Mouse (Mus musculus) adipocyte (in vitro differentiated cells): ENCODE measurements around the gene Csrnp3.

ENCODE experiments used
- DNase-seq: peaks from one replicate; pipeline ENCODE4 v3.0.0-alpha.2; 2016; ENCODE audit warnings: low spot score

The Csrnp3 gene

DNA sequence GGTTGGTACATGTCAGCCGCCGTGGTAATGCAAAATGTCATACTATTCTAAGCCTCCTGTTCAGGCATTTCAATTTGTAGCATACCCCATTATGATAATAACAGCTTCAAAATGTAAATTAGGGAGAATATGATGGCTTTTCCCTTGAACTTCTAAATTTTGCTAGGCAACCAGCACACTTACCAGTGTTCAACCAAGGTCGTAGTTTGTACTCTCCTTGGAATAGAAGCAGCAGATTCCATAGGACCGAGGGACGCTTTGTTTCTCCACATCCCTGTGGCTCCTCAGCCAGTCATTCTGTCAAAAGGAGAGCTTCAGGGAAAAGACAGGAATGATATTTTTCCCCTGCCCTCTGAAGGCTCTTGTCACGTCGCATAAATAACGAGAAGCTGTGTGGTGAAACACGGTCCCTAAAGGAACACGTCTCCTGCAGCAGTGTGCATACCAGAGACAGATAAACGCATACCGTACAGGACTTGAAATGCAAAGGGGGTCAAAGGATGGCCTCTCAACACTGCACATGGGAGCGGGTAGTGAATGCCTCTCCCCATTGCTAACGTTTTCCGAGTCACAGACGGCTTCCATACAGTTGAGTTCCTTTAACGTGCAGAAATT, 108.3 kb downstream of the Csrnp3 start:
- no peak for DNase-seq

GRCm38 (mm10) chr2:65955804-65956203, 110.2 kb downstream of the Csrnp3 start:
- no peak for DNase-seq

DNA sequence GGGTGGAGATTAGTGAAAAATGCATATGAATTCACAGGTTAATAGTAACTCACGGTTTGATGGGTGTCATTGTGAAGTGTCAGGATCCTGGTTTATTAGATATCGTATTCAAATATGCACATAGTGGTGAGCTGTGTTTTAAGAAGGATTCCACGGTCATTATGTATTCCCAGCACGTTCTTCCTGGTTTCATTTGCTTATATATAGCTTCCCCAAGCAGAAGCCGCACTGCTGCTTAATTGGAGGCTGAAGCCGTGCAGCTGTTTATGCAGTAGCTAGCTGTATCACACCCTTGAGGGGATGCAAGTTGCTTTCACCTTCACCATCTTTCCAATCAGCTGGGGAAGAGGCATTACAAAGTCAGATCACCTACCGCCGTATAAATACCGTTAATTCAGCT, 111.2 kb downstream of the Csrnp3 start:
- DNase-seq = no peak

- DNase-seq = no peak
Observed at GRCm38 (mm10) chr2:65963420-65963819, 117.9 kb downstream of the Csrnp3 start.

DNA sequence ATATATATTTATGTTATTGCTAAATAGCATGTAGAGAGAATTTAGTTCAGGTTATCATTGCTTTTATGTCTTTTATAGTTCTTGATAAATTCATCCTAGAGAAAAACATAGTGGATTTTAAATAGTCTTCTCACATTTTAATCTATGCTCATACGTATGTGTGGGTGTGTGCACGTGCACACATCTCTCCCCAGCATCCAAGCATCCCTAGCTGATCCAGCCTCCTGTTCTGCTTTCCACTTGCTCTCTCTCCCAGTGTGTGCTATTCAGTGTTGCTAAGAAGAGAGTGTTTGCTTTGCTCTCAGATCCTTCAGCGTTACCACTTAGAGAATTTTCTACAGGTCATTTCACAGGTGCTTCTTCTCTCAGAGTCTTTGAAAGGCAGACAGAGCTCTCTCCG, 123.2 kb downstream of the Csrnp3 start:
- DNase-seq = no peak

DNA sequence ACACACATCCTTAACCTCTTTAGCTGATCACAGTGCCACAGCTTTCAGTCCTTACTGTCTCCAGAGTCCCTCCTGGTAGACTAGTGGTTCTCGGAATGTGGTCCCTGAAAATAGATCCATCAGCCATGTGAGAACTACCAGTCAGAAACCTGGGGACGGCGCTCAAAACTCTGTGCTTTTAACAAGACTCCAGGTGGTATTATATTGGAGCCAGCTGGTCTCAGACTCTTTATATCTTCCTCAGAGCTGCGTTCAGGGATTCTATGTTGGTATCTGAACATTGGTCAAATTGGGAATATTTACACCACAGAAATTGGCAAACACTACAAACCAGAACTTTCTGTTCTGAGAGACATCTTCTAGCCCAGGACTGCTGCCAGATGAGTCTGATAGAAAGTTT, 128.3 kb downstream of the Csrnp3 start:
- no peak for DNase-seq

GRCm38 (mm10) chr2:65975383-65975782, 129.8 kb downstream of the Csrnp3 start:
- DNase-seq = no peak

DNA sequence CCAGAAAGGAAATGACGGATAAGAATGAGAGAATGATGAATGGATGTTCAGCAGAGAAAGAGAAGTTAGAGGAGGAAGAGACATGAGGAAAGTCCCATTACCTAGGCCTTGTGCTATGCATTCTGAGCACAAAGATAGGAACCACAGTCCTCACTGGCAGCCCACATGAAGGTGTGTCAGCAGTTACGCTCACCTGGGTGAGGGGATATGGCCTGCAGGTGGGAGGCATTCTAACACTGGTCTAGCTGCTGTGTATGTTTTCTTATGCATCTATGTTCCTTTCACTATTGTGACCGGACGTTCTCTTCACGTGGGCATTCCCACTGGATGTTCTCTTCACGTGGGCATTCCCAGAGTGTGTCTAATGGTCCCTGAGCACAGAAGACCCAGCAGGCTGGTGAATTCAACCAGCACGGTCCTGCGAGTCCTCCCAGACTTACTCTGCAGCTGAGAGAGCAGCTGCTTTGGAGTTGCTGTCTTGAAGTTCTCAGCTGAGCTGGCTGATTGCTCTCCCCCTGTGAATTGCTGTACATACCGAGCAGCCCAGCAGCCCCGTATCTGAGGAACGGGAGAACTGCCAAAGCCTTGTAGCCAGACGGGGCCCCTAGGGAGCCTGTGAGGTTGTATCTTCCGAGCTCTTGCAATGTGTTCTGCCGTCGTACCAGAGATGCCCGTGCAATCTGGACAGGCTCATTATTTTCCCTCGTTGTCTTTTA, 133.9 kb downstream of the Csrnp3 start:
- DNase-seq = no peak

- no peak for DNase-seq
Observed at GRCm38 (mm10) chr2:65981470-65981869, 135.9 kb downstream of the Csrnp3 start.

DNA sequence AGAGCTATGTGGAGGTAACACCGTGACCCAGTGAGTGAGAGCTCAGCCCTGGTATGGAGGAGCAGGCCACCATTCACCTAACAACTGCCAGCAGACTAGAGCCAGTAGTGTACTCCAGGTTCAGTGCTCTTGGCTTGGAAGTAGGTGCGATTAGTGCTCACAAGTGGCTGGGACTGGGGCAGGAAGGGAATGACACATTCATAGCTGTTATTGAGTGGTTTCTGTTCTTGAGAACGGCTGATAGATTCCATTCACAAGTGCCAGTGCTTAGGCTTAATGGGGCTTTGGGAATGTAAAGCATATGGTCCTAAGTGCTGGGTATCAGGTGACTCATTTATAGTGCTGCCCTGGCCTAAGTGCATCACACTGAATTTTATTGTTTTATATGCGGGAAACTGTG, 136.4 kb downstream of the Csrnp3 start:
- DNase-seq = no peak

- DNase-seq = no peak
Observed at GRCm38 (mm10) chr2:65985706-65986105, 140.1 kb downstream of the Csrnp3 start.

- DNase-seq = no peak
Observed at GRCm38 (mm10) chr2:65987069-65987468, 141.5 kb downstream of the Csrnp3 start.

GRCm38 (mm10) chr2:65987588-65987987, 142.0 kb downstream of the Csrnp3 start:
- no peak for DNase-seq

DNA sequence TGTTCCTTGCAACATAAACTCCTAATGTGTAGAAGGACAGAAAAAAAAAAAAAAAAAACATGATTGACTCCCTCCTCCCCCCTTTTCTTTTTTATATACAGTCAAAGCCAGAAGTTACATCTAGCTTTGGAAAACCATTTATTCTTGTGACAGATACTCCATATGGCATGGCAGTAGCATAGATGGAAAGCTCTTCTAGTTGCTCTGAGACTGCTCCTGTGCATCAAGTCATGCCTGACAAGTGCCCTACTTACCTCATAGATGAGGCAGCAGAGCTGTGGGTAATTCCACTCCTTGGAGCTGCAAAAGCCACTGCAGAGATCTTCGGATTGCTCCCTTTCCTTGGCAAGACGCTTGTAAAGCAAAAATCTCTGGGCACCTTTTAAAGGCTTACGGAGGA, 143.2 kb downstream of the Csrnp3 start:
- no peak for DNase-seq

GRCm38 (mm10) chr2:65990108-65990507, 144.5 kb downstream of the Csrnp3 start:
- no peak for DNase-seq

GRCm38 (mm10) chr2:65990754-65991153, 145.2 kb downstream of the Csrnp3 start:
- DNase-seq = no peak

DNA sequence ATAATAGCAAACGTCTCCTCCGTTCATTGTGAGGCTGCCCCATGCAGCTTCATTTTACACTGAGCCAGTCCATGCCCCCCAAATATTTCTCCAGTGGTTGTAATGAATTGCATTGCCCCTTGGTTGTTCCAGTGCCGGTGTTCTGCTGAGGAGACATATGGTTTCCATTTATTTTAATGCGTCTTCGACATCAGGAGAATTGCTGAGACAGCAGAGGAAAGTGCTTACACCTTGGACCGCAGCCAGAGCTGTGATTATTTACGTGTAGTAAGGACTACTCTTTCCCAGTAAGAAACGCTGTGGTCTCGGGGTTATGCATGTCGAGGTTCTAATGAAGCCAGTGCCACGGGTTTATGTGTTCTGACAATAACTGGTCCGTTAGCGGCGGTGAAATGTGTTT, 147.8 kb downstream of the Csrnp3 start:
- no peak for DNase-seq

DNA sequence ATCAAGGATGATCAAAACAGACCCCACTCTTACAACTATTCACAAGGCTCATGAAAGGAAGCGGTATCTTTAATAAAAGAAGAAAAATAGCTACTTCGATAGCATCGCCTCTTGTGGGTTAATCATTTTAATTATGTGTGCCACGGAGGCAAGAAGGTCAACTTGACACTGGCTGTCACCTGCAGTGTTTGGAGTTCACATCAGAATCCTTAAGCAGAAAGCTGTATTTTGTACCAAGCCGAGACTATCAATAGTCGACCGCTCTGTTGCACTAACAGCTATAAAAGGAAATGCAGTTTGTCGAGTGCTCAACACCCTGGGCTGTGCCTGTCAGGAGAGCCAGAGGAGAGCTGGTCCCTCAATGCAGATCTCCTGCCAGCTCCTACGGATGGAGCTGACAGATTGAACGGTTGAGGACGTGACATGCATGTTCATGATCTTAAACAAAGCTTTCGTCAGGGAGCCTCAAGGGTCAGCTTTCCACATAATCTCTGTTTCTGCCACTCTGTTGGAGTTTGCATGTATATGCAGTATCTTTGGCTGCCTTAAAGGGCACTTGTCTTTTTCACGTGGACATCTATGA, 149.4 kb downstream of the Csrnp3 start:
- DNase-seq = no peak

DNA sequence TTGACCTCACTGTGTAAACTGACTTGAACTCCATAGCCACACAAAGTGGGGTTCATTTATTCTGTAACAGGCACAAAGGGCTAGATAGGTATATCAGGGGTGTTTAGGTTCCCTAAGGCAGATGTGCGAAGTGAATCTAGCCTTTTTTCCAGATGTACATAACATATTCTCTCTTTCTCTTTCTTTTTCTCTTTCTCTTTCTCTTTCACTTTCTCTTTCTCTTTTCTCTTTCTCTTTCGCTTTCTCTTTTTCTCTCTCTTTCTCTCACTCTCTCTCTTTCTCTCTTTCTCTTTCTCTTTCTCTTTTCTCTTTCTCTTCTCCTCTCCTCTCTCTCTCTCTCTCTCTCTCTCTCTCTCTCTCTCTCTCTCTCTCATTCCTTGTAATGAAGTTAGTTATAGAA, 153.2 kb downstream of the Csrnp3 start:
- DNase-seq = no peak

GRCm38 (mm10) chr2:66008995-66009654, 163.6 kb downstream of the Csrnp3 start:
- no peak for DNase-seq

DNA sequence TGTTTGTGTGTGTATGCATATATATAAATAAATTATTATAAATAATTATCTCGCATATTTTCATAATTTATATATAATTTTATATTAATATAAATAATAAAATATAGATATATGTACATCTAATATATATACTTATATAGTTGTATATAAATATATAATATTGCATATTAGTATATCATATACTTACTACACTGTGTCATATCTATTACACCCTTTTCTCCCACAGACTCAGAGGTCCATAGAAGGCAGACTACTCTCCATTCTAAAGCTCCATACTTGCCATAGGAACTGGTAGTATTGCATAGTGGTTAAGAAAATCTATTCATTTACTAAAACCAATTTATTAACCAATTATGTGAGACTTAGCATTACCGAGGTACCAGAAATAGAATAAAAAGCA, 164.1 kb downstream of the Csrnp3 start:
- DNase-seq = no peak

GRCm38 (mm10) chr2:66018711-66019110, 173.1 kb downstream of the Csrnp3 start:
- DNase-seq = no peak

- DNase-seq = no peak
Observed at GRCm38 (mm10) chr2:66019235-66019634, 173.7 kb downstream of the Csrnp3 start.
